In the genomic region with DNA sequence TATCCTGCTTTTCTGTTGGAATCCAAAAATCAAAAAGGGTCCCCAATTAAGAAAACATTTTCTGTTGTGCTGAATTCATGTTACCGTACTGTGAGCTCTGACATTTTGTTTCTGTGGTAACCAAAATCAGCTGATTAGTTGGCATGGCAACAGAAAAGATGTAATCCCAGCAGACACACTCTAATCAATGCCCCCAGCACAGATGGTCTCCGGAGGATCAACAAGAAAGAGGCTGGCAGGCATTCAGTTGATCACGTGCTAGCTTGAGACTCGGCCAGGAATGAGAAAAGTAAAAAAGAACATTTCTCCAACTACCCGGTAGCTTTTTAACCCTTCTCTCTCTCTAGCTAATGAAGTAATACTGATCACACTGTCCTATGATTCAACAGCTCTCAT, we compare ENCODE assay signal across 8 mouse cellular contexts.
A peak's percentile ranks its signal among the peaks of the same experiment; 100 is the strongest.
DNase-seq lines count a peak whose midpoint lies in the region; ATAC-seq and TF ChIP-seq lines count a peak whose summit lies in the region.

No protein-coding gene starts in this region.

- no peak overlapping the region for H3K4me2 ChIP-seq in kidney, embryonic 15.5 days
- peak overlapping the region; percentile 21; the same call in 1 of the 2 replicates for H3K4me2 ChIP-seq in forebrain, embryonic 14.5 days (ENCODE audit: low read length)
- H3K4me2 ChIP-seq in midbrain, embryonic 15.5 days = no peak overlapping the region; the same call in 1 of the 2 replicates

- peak; percentile 43 for DNase-seq in kidney, adult 2 months
- peak; percentile 99 for DNase-seq in forebrain, embryonic 14.5 days (ENCODE audit: low spot score)
- peak; percentile 88 to 98 for DNase-seq in layer of hippocampus, adult 18-20 months (ENCODE audit: low spot score in 2 of 2)
- DNase-seq in testis, postnatal 10 days (ENCODE audit: low spot score) = no peak

- H3K27ac ChIP-seq in kidney, adult 2 months (ENCODE audit: insufficient read depth, low read depth, low read length) = no peak overlapping the region
- H3K27ac ChIP-seq in kidney, embryonic 15.5 days = no peak overlapping the region
- no peak overlapping the region; the same call in 1 of the 2 replicates for H3K27ac ChIP-seq in forebrain, embryonic 14.5 days (ENCODE audit: low read depth, low read length)
- H3K27ac ChIP-seq in midbrain, embryonic 15.5 days = peak overlapping the region; percentile 67

- 26% methylated on average over 5 of the region's 5 CpGs for WGBS in kidney, adult 2 months
- 48% methylated on average over 5 of the region's 5 CpGs for WGBS in kidney, embryonic 15.5 days
- WGBS in forebrain, embryonic 14.5 days = 1% methylated on average over 5 of the region's 5 CpGs
- 4% methylated on average over 5 of the region's 5 CpGs for WGBS in midbrain, embryonic 15.5 days

- no peak for TF ChIP-seq POLR2A in kidney, adult 2 months (IDR thresholded peaks at IDR 0.05; ENCODE audit: low read depth, low read length)

- H3K9me3 ChIP-seq in kidney, embryonic 15.5 days (replicated peaks) = no peaks in the 10 kb centered on the region
- H3K9me3 ChIP-seq in forebrain, embryonic 14.5 days (replicated peaks; ENCODE audit: control insufficient read depth, low read length) = no peaks in the 10 kb centered on the region
- no peaks in the 10 kb centered on the region for H3K9me3 ChIP-seq in midbrain, embryonic 15.5 days

- H3K4me1 ChIP-seq in kidney, adult 2 months (ENCODE audit: control insufficient read depth, insufficient read depth, low read length) = no peaks in the 10 kb centered on the region
- H3K4me1 ChIP-seq in kidney, embryonic 15.5 days = 0 out of 2 replicates have a peak, but pooled peaks cover 3% of the 10 kb centered on the region
- H3K4me1 ChIP-seq in forebrain, embryonic 14.5 days (ENCODE audit: control insufficient read depth, insufficient read depth, low read length) = peaks cover 25% of the 10 kb centered on the region
- H3K4me1 ChIP-seq in midbrain, embryonic 15.5 days = peaks cover 27% of the 10 kb centered on the region

- no peaks in the 10 kb centered on the region for H3K36me3 ChIP-seq in kidney, adult 2 months (ENCODE audit: control insufficient read depth, insufficient read depth, low read length)
- peaks cover 9% of the 10 kb centered on the region; the same call in 1 of the 2 replicates for H3K36me3 ChIP-seq in kidney, embryonic 15.5 days
- H3K36me3 ChIP-seq in forebrain, embryonic 14.5 days (ENCODE audit: control insufficient read depth, insufficient read depth, low read length) = no peaks in the 10 kb centered on the region
- H3K36me3 ChIP-seq in midbrain, embryonic 15.5 days (replicated peaks) = no peaks in the 10 kb centered on the region

- no peak overlapping the region for H3K4me3 ChIP-seq in kidney, adult 2 months (ENCODE audit: insufficient read depth, low read depth, low read length)
- no peak overlapping the region for H3K4me3 ChIP-seq in kidney, embryonic 15.5 days (replicated peaks)
- H3K4me3 ChIP-seq in forebrain, embryonic 14.5 days (ENCODE audit: low read depth, low read length) = no peak overlapping the region
- no peak overlapping the region for H3K4me3 ChIP-seq in midbrain, embryonic 15.5 days

- TF ChIP-seq CTCF in kidney, adult 2 months (conservative IDR thresholded peaks at IDR 0.05; ENCODE audit: insufficient read depth, insufficient read length, low read depth, low read length) = no peak

- H3K27me3 ChIP-seq in kidney, adult 2 months (replicated peaks; ENCODE audit: control insufficient read depth, insufficient read depth, low read length) = no peaks in the 10 kb centered on the region
- H3K27me3 ChIP-seq in kidney, embryonic 15.5 days = no peaks in the 10 kb centered on the region
- H3K27me3 ChIP-seq in forebrain, embryonic 14.5 days (replicated peaks; ENCODE audit: control insufficient read depth, insufficient read depth, low read length) = no peaks in the 10 kb centered on the region
- no peaks in the 10 kb centered on the region for H3K27me3 ChIP-seq in midbrain, embryonic 15.5 days (replicated peaks)

- no peak for ATAC-seq in kidney, embryonic 15.5 days (replicated peaks; ENCODE audit: low FRiP score)
- peak; percentile 96 for ATAC-seq in forebrain, embryonic 14.5 days
- peak; percentile 96 for ATAC-seq in midbrain, embryonic 15.5 days (replicated peaks)
- no peak for ATAC-seq in granulocyte monocyte progenitor cell, adult 5-6 weeks (replicated peaks; ENCODE audit: poor library complexity, severe bottlenecking)
- ATAC-seq in activated CD4-positive, CD25-positive, alpha-beta regulatory T cell, adult 4 months = no peak

- H3K9ac ChIP-seq in kidney, embryonic 15.5 days = no peak overlapping the region
- no peak overlapping the region for H3K9ac ChIP-seq in forebrain, embryonic 14.5 days (ENCODE audit: low read length)
- H3K9ac ChIP-seq in midbrain, embryonic 15.5 days = no peak overlapping the region

Comparison
In these comparisons a context has a peak if more than half of its experiments do, and no peak if none do; other contexts are left out.
1. ATAC-seq: peak in forebrain, embryonic 14.5 days (single experiment) and midbrain, embryonic 15.5 days (single experiment); none in kidney, embryonic 15.5 days (single experiment), granulocyte monocyte progenitor cell, adult 5-6 weeks (single experiment) and activated CD4-positive, CD25-positive, alpha-beta regulatory T cell, adult 4 months (single experiment).